Mouse (Mus musculus): ENCODE measurements at regions not wholly inside any gene's neighbourhood (a gene's known extent, or its start where the extent isn't known, plus 50 kb on each side); places are given as distances from the start of the nearest gene placed in this dataset.
A peak's percentile ranks its signal among the peaks of the same experiment; 100 is the strongest.

DNA sequence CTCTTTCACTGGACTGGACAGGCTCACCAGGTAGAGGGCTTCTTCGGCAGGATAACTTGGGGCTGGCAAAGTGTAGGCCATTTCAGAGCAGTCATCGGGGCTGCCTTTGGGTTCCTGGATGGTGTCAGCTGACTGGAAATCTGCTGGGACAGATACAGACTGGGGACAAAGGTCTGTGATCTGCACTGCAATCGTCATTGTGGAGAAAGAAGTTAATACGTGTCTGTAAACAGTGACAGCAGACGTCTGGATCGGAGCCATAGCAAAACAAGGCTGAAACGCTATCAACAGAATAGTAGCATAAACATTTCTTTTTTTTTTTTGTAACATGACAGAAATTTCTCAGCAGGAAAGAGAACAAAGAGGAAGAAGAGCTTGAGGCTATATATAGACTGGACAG lies 171.8 kb upstream of the Fggy start:
- H3K27me3 ChIP-seq (replicated peaks) = no peaks in the 10 kb centered on the region
- WGBS = 20% methylated on average over 7 of the region's 7 CpGs
- H3K4me1 ChIP-seq = peaks cover 18% of the 10 kb centered on the region
- H3K9me3 ChIP-seq = no peaks in the 10 kb centered on the region
- no peak overlapping the region for H3K9ac ChIP-seq
- no peak overlapping the region for H3K4me2 ChIP-seq
- no peak overlapping the region for H3K4me3 ChIP-seq (replicated peaks)
- H3K36me3 ChIP-seq = no peaks in the 10 kb centered on the region
- ATAC-seq (ENCODE audit: insufficient read depth, low FRiP score, low read depth) = no peak
- H3K27ac ChIP-seq = peak overlapping the region; percentile 40; the same call in 1 of the 2 replicates

DNA sequence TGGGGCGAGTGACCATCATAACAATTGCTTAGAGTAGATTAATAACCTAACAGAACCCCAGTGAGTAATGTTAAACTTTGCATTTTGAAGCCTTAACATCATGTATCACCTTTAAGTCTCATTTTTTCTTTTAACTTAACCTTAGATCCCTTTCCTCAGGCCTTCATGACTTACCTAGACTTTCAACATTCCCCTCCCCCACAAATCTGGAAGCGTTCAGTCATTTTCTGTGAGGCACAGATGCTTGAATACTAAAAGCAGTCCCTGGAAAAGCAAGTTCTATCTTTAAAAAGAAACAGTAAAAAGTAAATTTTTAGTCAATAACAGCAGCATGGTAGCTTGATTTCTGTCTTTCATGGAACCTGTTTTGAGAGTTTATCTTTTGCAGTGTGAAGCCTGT lies 171.3 kb upstream of the Fggy start:
- 22% methylated on average over 2 of the region's 2 CpGs for WGBS
- Histone ChIP-seq H3K9me3 (no peaks in the 10 kb centered on the region), H3K27ac (no peak overlapping the region), H3K4me2 (no peak overlapping the region), H3K36me3 (no peaks in the 10 kb centered on the region), H3K4me1 (peaks cover 18% of the 10 kb centered on the region), H3K4me3 (replicated peaks) (no peak overlapping the region), H3K27me3 (replicated peaks) (no peaks in the 10 kb centered on the region), H3K9ac (no peak overlapping the region)
- no peak for ATAC-seq (ENCODE audit: insufficient read depth, low FRiP score, low read depth)

DNA sequence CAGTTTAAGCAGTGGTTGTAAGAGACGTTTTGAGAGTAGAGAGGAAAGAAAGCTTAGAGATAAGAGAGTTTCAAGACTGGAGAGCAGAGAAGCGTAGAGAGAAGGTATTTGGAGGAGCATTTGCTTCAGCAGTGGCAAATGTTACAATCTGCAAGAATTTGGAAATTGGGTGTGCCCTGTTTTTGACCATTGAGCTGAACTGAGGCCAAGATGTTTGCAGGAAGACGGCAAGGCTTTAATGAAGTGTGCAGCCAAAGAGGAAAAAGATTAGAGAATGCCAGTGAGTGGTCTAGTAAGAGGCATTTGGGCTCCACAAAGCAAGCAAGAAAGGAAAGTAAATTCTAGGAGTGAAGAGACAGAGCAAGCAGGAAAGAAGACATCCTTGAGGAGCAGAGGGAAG lies 168.8 kb upstream of the Fggy start:
- Histone ChIP-seq H3K27me3 (replicated peaks) (no peaks in the 10 kb centered on the region), H3K27ac (no peak overlapping the region), H3K36me3 (no peaks in the 10 kb centered on the region), H3K9me3 (no peaks in the 10 kb centered on the region), H3K4me3 (replicated peaks) (no peak overlapping the region), H3K9ac (no peak overlapping the region), H3K4me2 (no peak overlapping the region), H3K4me1 (peaks cover 18% of the 10 kb centered on the region)
- no peak for ATAC-seq (ENCODE audit: insufficient read depth, low FRiP score, low read depth)
- 40% methylated on average over 3 of the region's 3 CpGs for WGBS

DNA sequence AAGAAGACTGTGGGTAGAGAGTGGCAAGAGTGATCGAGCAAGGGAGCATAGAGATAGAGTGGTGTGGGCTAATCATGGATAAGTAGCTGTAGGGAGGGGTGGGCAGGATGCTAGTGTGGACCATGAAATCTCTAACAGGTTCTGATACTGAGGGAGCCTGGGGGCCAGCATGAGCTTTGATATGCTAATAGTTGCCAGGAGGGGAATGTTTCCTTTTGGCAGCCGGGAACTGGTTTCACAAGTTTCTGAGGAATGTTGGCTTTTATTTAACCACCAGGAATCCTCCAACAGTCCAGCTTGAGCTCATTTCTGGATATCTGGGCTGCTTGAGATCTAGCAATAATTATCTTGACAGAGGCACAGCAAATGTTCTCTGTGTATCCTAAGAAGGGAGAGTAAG lies 167.7 kb upstream of the Fggy start:
- ATAC-seq (ENCODE audit: insufficient read depth, low FRiP score, low read depth) = peak; percentile 77
- Histone ChIP-seq H3K4me1 (peaks cover 18% of the 10 kb centered on the region), H3K9ac (no peak overlapping the region), H3K36me3 (no peaks in the 10 kb centered on the region), H3K27ac (peak overlapping the region; percentile 52), H3K27me3 (replicated peaks) (no peaks in the 10 kb centered on the region), H3K4me2 (no peak overlapping the region), H3K4me3 (replicated peaks) (no peak overlapping the region), H3K9me3 (no peaks in the 10 kb centered on the region)
- WGBS = 55% methylated on average over 2 of the region's 2 CpGs

GRCm38 (mm10) chr4:95390549-95390948 lies 166.8 kb upstream of the Fggy start:
- Histone ChIP-seq H3K27ac (no peak overlapping the region), H3K4me3 (replicated peaks) (no peak overlapping the region), H3K9ac (no peak overlapping the region), H3K36me3 (no peaks in the 10 kb centered on the region), H3K27me3 (replicated peaks) (no peaks in the 10 kb centered on the region), H3K4me1 (peaks cover 11% of the 10 kb centered on the region), H3K9me3 (no peaks in the 10 kb centered on the region), H3K4me2 (no peak overlapping the region)
- no peak for ATAC-seq (ENCODE audit: insufficient read depth, low FRiP score, low read depth)

DNA sequence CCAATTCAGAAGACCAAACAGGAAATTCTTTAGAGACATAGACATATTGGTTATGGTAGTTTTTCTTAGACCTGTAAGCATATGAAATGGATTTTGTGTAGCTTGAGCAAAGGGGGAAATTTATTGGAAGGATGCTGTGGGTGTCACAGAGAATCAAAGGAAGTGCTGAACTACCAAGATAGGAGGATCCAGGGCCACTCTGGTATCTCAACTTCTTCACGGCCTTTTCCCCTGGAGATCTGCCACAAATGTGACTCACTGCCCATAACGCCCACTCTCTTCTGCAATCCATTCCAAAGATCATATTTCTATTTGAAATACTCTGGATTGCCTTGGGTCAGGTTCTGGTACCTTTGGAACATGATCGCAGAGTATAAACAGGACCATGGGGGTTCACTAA lies 161.6 kb upstream of the Fggy start:
- Histone ChIP-seq H3K4me1 (no peaks in the 10 kb centered on the region), H3K9me3 (no peaks in the 10 kb centered on the region), H3K9ac (no peak overlapping the region), H3K36me3 (no peaks in the 10 kb centered on the region), H3K27ac (no peak overlapping the region), H3K27me3 (replicated peaks) (no peaks in the 10 kb centered on the region), H3K4me2 (no peak overlapping the region), H3K4me3 (replicated peaks) (no peak overlapping the region)
- WGBS = 80% methylated on average over 3 of the region's 3 CpGs
- ATAC-seq (ENCODE audit: insufficient read depth, low FRiP score, low read depth) = no peak

GRCm38 (mm10) chr4:95398301-95398700 lies 159.0 kb upstream of the Fggy start:
- no peak overlapping the region for H3K9ac ChIP-seq
- H3K4me2 ChIP-seq = no peak overlapping the region
- H3K4me3 ChIP-seq (replicated peaks) = no peak overlapping the region
- no peaks in the 10 kb centered on the region for H3K4me1 ChIP-seq
- ATAC-seq (ENCODE audit: insufficient read depth, low FRiP score, low read depth) = no peak
- no peak overlapping the region for H3K27ac ChIP-seq
- H3K9me3 ChIP-seq = no peaks in the 10 kb centered on the region
- H3K27me3 ChIP-seq (replicated peaks) = no peaks in the 10 kb centered on the region
- no peaks in the 10 kb centered on the region for H3K36me3 ChIP-seq

DNA sequence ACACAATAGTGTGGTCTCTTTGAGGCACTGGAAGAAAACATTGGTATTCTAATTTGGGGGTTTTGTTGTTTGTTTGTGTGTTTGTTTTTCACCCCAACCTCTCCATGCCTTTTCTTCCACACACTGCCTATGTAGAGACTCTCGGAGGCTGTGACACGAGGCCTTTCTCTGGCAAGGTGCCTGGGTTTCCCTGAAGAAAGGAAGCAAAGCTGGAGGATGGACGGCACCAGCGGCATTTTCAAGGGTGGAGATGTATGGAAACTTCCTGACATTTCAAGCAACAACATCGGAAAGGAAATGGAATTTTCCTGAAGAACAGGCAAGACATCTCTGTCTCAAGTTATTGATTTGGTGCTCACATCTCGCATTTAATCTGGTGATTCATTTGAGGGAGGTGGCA lies 155.0 kb upstream of the Fggy start:
- Histone ChIP-seq H3K4me3 (replicated peaks) (no peak overlapping the region), H3K27me3 (replicated peaks) (no peaks in the 10 kb centered on the region), H3K36me3 (no peaks in the 10 kb centered on the region), H3K27ac (no peak overlapping the region), H3K9me3 (no peaks in the 10 kb centered on the region), H3K4me2 (no peak overlapping the region), H3K9ac (no peak overlapping the region), H3K4me1 (no peaks in the 10 kb centered on the region)
- WGBS = 72% methylated on average over 6 of the region's 6 CpGs
- no peak for ATAC-seq (ENCODE audit: insufficient read depth, low FRiP score, low read depth)

- H3K9ac ChIP-seq = no peak overlapping the region
- no peak for ATAC-seq (ENCODE audit: insufficient read depth, low FRiP score, low read depth)
- H3K4me3 ChIP-seq (replicated peaks) = no peak overlapping the region
- no peak overlapping the region for H3K4me2 ChIP-seq
- H3K4me1 ChIP-seq = no peaks in the 10 kb centered on the region
- no peak overlapping the region for H3K27ac ChIP-seq
- H3K27me3 ChIP-seq (replicated peaks) = no peaks in the 10 kb centered on the region
- H3K36me3 ChIP-seq = no peaks in the 10 kb centered on the region
- no peaks in the 10 kb centered on the region for H3K9me3 ChIP-seq
- 44% methylated on average over 2 of the region's 2 CpGs for WGBS
Observed at GRCm38 (mm10) chr4:95417075-95417474, 140.2 kb upstream of the Fggy start.

- Histone ChIP-seq H3K4me2 (no peak overlapping the region), H3K4me3 (replicated peaks) (no peak overlapping the region), H3K36me3 (no peaks in the 10 kb centered on the region), H3K9ac (no peak overlapping the region), H3K27me3 (replicated peaks) (no peaks in the 10 kb centered on the region), H3K27ac (no peak overlapping the region), H3K4me1 (no peaks in the 10 kb centered on the region), H3K9me3 (no peaks in the 10 kb centered on the region)
- WGBS = 11% methylated on average over 1 of the region's 1 CpGs
- no peak for ATAC-seq (ENCODE audit: insufficient read depth, low FRiP score, low read depth)
Observed at GRCm38 (mm10) chr4:95426563-95426962, 130.7 kb upstream of the Fggy start.

GRCm38 (mm10) chr4:95434543-95434942 lies 122.8 kb upstream of the Fggy start:
- no peaks in the 10 kb centered on the region for H3K27me3 ChIP-seq (replicated peaks)
- H3K27ac ChIP-seq = no peak overlapping the region
- no peak overlapping the region for H3K9ac ChIP-seq
- H3K4me2 ChIP-seq = no peak overlapping the region
- peak; percentile 35; the same call in 1 of the 2 replicates for ATAC-seq (ENCODE audit: insufficient read depth, low FRiP score, low read depth)
- no peaks in the 10 kb centered on the region for H3K9me3 ChIP-seq
- H3K36me3 ChIP-seq = no peaks in the 10 kb centered on the region
- no peak overlapping the region for H3K4me3 ChIP-seq (replicated peaks)
- H3K4me1 ChIP-seq = peaks cover 9% of the 10 kb centered on the region
- WGBS = 23% methylated on average over 4 of the region's 4 CpGs

GRCm38 (mm10) chr4:95435080-95435479 lies 122.2 kb upstream of the Fggy start:
- Histone ChIP-seq H3K9me3 (no peaks in the 10 kb centered on the region), H3K4me3 (replicated peaks) (no peak overlapping the region), H3K27me3 (replicated peaks) (no peaks in the 10 kb centered on the region), H3K9ac (no peak overlapping the region), H3K4me1 (peaks cover 9% of the 10 kb centered on the region), H3K27ac (no peak overlapping the region), H3K4me2 (no peak overlapping the region), H3K36me3 (no peaks in the 10 kb centered on the region)
- no peak for ATAC-seq (ENCODE audit: insufficient read depth, low FRiP score, low read depth)
- WGBS = 51% methylated on average over 4 of the region's 4 CpGs

GRCm38 (mm10) chr4:95439834-95440233 lies 117.5 kb upstream of the Fggy start:
- 16% methylated on average over 1 of the region's 1 CpGs for WGBS

More at GRCm38 (mm10) chr4:95439834-95440233, 117.5 kb upstream of the Fggy start:
- ATAC-seq (ENCODE audit: insufficient read depth, low FRiP score, low read depth) = no peak
- Histone ChIP-seq H3K9me3 (no peaks in the 10 kb centered on the region), H3K4me2 (no peak overlapping the region), H3K27ac (no peak overlapping the region), H3K27me3 (replicated peaks) (no peaks in the 10 kb centered on the region), H3K4me3 (replicated peaks) (no peak overlapping the region), H3K4me1 (peaks cover 2% of the 10 kb centered on the region; the same call in 1 of the 2 replicates), H3K9ac (no peak overlapping the region), H3K36me3 (no peaks in the 10 kb centered on the region)

Data from stomach, embryonic 15.5 days (tissue).